Mouse (Mus musculus): Measurements from ENCODE around the gene Snrk.
"Not testable (repeated sequence)": the region's sequence is repeated elsewhere in the genome, so short reads cannot be mapped to it uniquely, and the experiment has no call there.

Gene Snrk

DNA sequence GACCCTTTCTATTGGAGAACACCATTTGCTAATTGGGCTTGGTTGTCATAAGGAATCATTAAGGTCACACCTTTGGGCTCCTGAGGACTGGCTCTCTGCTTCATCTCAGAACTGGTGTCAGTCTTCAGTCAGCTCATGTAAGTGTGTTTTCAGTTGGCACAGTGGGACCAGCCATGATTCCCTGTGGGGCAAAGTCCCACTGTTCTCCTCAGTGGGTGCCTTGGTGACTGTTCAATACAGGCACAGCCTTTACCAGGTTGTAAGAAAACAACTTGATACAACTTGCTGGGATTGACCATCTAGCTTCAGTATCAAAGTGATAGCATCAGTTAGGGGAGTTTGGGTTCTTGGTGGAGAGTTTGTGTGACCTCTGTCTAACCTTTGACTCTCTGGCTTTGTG lies 28.6 kb downstream of the Snrk start:
- no peak for DNase-seq

DNA sequence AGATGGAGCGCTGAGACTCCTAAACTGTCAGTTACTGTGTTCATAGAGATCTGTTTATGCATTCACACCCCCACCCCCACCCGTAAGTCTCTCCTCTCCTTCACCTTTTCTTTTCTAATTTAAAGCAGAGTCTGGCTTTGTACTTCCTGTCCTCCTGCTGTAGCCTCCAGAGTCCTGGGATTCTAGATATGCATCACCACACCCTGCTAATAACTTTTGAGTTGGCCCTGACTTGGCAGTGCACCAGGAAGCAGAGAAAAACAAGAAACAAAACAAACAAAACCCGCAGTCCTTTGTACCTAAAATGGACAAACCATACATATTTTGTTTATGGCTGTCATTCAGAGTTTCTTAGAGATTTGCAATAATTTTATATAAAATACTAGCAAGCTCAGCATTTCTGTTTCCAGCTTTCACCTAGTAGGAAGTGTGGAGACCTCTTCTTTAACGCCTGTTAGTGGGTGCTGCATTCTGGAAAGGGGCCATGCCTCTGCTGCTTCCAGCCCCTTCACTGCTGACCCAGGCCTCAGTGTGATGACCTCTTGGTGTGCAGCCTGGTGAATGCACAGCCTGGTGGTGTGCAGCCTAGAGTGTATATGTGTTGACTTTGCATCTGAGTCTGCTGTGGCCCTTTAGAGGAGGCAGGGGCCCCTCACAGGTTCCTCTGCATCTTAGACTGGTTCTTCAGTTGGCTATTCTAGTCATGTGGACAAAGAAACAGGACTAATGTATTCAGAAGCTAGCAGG lies 29.2 kb downstream of the Snrk start:
- no peak for DNase-seq

DNA sequence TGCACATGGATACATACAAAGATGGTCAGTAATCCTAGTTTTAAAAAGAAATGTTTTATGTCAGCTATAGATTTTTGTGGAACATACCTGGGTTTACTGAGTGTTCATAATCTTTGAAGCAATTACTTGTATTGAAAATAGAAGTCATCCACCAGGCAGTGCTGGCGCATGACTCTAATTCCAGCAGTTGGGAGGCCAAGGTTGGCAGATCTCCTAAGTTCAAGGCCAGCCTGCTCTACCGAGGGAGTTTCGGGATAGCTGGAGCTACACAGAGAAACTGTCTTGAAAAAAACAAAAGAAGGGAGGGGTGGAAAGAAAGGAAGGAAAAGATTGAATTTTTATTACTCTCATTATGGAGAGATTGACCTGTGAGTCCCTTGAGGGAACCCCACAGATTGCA lies 31.3 kb downstream of the Snrk start:
- DNase-seq, result no peak

DNA sequence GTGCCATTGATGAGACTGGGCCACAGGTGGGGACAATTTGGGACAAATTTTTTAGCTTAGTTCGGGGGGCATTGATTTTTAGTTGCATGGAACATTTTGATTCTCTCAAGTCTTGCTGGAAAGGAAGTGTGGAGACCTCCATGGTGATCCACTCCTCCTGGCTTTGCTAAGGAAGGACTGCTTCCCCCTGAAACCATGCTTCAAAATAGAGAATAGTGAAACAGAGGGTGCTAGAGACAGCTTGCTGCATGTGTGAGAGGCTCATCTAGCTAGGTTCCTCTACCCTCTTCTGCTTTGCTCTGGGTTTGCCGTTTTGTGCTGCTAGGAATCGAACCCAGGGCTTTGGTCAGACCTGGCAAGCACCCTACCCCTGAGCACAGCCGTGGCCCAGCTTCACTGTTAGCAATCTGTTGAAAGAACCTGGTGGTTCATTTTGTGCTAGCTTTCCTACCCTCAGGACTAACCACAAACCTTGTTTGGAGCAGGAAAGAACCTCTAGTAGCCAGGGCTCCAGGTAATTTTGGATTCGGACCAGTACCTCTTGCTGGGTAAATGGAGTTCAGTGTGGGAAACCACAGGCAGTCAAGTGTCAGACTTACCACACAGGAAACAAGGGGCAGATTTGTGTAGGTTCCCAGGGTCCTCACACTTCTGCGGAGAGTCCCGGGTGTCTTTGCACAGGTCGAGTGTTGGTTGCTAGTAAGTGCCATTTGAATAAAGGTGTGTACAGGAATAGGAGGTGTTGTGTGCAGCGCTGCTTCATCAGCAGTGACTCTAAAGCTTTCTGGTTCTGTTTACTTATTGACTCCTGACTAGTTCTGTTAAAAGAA lies 33.1 kb downstream of the Snrk start:
- DNase-seq, result peak in 1 of 2 experiments; percentile 9

DNA sequence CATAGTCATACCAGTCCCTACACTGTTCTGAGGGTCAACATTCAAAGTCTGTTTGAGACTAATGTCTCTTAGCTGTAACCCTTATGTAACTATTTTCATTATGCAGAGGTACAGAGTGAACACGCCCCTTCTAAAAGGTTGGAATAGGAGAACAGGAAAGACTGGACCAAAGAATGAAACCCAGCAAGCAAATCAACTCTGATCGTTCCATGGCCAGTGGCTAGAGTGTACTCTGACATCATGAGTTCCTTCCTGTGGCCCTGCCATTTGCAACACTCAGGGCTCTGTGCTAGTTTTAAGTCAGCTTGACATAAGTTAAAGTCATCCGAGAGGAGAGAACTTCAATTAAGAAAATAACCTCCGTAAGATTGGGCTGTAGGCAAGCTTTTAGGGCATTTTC lies 35.0 kb downstream of the Snrk start:
- DNase-seq, result no peak

DNA sequence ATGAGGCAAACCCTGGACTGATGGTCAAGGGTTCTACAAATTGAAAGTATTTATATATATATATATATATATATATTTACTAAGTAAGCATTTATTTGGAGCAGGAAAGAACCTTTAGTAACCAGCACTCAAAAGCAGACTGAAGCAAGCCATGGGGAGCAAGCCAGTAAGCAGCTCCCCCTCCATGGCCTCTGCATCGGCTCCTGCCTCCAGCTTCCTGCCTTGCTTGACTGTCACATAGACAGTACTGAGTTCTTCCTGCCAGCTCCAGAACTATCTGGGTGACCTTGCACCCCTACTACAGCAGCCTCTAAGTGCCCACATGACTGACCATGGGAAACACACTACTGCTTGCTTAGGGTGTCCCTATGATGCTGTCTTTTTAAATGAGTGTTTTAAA lies 35.4 kb downstream of the Snrk start:
- no peak for DNase-seq

DNA sequence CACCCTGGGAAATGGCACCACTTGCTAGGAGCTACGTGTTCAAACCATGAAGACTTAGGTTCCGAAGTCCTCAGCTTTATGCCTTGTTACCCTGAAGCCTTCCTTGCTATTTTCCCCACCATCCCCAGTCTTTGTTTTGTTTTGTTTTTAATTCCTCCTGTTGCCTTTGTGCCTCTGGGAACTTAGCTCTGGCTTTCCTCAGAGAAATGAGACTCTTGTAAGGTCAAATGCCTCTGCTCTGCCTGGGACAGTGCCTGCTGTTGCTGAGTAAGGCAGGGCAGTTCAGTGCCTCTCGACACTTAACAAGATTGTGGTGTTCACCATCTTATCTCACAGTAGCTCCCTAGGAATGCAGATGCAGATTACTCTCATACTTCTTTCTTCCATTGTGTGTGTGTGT lies 36.4 kb downstream of the Snrk start:
- no peak for DNase-seq

DNA sequence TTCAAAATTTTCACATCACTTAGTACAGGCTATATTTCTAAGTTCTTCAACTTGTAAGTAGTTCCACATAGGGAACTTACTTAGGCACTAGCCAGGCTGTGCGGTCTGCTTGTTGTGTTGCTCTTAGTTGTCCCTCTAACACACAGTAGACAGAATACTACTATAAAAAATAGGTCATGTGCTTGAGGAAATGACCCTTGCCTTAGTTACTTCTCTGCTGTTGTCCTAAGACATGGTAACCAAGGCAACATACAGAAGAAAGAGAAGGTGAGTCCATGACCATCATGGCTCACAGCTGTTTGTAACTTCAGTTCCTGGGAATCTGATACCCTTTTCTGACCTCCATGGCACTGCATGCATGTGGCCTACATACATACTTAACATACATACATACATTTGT lies 38.1 kb downstream of the Snrk start:
- DNase-seq, result no peak

DNA sequence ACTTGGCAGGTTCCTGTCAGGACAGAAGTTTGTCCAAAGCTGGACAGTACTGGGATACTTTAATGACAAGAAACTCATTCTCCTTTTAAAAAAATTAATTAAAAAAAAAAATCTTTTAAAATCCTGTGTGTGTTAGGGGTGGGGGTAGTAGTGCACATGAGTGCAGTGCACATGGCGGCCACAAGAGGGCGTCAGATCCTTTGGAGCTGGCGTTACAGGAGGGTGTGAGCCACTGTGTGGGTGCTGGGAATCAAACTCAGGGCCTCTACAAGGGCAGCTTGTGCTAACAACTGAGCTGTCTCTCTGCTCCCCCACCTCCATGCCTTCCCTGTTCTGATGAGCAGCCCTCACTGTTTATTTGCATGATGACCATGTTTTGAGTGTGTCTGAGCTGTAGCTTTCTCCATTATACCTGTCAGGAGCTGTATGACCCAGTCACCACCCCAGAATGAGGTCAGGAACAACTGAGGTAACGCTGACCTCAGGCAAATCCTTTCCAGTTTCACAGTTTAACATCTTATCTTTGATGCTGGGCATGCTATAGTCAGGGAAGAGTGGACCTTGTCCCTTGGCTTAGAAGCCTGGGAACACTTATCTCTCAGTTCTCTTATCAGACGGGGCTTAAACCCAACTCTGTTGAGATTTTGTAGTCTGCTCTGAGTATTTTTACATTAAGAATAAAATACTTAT lies 39.5 kb downstream of the Snrk start:
- peak; percentile 29 to 40 for DNase-seq

DNA sequence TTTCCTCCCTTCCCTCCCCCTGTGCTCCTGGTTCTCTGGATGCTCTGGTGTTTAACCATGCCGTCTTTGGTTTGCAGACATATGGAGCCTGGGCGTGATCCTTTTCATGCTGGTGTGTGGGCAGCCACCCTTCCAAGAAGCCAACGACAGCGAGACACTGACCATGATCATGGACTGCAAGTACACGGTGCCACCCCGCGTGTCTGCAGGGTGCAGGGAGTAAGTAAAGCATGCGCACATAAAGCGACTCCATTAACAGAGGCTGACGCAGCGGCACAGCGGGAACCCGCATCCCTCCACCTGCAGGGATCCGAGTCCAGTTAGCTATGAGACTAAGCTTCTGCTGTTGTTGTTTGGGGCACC lies 40.0 kb downstream of the Snrk start:
- no peak for DNase-seq

DNA sequence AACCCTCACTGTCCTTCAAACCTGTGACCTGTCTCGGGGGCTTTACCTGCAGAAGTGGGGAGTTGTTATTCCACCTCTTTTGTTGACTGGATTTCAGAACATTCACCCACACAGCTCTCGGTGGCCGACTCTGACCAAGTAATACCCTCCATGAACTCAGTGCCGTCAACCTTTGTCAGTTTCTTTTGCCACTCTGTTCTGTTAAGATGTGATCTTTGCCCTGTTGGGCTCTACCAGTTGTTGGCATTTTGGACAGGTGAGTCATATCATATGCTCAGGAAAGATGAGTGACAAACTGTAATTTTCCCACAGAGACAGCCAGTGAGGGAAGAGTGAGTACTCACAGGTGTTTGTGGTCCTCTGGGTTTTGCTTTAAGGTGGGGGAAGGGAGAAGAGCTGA lies 47.5 kb downstream of the Snrk start:
- no peak for DNase-seq

DNA sequence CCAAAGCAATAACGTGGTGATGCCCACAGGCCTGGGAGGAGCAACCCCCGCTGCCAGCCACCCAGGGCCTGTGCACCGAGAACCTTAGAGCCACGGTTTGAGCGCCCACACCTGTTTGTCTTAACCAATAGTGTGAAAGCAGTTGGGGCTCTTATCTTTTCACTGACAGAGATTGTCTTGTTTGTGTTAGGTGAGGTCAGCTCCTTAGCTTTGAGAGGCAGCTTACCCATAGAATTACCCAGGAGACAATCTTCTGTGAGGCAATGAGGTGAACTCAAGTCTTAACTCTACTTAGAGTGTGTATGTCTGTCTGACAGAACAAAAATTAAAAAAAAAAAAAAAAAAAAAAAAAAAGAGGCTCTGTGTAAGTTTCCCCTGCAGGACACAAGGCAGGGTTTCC lies 50.7 kb downstream of the Snrk start:
- not testable (repeated sequence) for DNase-seq

DNA sequence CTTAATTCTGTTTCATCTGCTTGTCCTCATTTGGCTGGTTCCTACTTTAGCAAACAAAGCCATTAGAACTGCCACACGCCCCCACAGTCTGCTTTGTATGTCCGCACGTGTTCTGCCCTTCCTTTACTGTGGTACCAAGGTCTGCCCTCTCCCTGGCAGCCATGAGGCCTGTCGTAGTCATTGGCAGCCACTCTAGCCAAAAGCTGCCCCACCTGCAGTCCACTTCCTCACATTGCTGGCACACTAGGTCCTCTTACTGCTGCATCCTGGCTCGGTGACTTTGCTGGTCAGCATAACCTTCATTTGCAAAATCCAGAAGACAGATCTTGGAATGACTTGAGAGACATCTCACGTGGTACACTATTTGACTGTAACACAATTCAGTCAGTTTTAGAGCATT lies 52.8 kb downstream of the Snrk start:
- no peak for DNase-seq

DNA sequence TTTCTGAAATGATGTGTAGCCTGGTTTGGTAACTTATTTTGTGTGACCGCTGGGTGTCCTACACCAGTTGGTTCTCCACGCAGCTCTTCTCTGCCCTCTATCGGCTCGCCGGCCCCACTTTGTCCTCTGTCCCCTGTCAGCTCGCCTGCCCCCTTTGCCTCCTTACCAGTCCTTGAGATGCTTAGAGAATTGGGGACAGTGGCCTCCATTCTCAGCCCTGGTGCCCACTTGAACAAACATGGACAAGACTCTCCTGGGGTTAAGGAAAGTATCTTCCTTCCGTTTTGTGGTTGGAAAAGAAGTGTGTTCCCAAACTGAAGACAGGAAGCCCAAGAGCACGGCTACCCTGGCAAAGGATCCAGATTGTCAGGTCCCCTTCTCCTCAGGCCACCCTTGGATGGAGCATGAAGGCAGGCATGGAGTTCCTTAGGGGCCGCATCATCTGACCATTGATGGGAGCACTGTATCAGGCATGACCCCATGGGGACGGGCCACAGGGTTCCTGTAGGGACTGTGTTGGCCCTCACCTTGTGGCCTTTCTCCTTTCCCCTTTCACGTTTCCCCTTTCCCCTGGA lies 55.6 kb downstream of the Snrk start:
- no peak for DNase-seq

DNA sequence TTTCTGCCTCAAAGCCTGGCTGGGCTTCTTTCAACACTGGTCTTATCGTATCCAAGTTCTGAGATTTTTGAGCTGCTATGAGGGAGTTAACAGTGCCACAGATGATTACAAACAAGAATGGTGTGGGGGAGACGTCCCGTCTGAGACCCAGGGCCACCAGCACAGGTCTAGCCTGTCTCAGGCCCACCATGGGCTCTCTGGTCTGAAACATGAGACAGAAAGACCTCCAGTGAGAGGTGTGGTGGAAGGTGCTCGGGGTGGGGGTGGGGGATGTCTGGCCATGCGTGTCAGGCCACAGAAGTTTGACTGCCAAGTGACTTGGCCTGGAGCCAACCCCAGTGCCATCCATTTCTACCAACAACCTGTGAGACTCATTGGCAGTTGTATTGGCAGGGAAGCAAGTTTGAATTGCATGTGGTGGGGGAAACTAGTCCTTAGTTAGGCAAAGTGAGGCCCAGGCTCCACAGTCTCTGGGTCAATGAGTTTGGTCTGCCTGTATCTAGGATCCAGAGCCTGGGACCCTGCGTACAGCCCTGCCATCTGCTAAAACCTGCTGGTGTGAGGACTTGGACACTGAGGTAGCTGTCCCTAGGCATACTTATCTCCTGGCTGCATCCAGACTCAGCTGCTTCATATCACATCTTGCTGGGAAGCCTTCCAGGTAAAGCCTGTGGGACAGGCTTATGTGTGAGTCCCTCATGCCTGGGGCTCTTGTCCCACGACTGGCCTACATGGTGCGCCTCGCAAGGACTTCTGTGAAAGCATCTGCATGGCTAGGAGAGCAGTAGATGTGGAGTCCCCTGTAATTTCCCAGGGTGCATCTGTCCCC lies 56.6 kb downstream of the Snrk start:
- DNase-seq, result no peak

DNA sequence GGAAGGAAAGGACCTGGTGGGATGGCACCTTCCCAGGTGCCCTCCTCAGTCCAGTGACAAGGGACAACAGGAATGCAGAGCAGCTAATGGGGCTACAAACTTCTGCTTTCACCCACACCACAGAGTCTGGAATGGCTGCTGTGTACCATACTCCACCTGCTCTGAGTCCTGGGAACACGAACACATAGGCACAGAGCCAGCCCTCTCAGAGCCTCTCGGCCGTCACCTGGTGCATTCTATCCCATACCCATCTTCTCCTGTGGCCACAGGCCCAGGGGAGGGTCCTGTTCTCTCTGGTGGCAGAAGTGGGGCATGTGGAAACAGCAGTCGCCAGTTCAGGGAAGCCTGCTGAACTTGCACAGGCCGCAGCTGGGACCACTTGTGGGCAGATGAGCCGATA lies 57.7 kb downstream of the Snrk start:
- no peak for DNase-seq

DNA sequence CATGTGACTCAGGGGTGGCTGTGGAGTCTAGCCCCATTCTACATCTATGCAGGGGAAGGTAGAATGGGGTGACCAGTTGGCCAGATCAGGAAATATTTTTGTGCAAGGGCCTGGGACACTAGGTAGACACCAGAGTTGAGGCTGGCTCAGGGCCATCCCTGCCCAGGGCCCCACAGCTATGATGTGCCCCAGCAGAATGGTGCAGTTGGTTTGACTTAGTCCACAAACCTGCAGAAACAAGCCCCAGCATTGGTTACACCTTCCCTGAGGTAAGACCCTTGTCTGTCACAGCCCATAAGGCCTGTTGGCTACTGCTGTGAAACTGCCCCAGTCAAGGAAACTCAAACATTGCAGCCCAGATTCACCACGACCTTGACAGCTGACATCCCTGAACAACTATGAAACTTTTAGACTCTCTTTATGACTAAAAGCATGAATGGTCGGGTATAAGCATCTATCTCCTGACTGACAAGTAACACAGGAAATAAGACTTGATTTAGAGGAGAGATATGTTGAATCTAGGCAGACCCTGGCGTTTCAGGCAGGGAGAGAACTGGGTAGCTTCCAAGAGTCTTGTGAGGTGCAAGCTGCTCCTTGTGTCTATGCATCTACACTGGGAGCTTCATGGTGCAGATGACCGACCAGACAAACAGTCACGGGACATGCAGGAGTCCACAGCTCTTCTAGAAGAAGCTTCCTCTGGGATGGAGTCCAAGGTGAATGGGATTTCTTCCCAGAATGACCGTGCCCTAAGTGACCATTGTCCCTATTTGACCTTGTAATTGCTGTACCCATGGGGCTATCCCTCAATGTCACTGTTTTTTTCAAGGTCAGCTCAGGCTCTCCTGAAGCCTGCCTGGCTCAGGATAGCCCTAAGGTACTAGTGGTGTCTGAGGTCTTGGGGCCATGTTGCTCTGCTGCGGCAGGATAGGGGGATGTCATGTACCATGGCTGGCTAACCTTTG lies 60.5 kb downstream of the Snrk start:
- no peak for DNase-seq

DNA sequence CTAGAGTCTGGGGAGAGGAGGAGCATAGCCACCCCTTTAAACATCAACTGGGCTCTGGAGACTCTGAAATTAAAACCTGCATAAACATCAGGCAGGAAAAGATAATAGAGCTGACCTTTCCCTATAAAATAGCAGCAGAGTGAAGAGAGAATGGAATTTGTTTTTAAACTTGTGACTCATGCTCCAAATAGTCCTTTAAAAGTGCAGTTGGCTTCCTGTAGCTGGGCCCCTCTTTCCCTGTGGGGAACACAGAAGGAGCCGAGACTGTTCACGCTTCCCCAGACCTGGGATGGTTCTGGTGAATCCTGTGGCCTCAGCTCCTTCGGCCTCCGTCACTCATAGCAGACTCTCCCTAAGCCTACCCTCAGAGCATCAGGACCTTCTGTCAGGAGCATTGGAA lies 61.4 kb downstream of the Snrk start:
- no peak for DNase-seq

DNA sequence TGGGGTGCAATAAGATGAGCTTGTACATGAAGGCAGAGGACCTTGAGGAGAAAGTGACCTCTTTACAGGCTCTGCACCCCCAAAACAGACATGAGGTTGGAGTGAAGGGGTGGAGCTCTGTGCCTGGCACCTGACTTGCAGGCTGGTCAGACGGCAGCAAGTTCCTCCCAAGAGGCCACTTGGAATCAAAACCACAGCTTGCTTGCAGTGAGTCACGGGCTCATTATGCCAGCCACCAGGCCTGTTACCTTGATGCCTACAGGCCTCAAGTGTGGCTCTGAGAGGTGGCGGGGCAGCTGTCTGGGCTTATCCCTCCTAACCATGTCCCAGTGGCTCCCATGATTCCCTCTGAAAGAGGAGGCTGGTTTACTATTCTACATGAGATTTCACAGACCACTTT lies 63.0 kb downstream of the Snrk start:
- no peak for DNase-seq

DNA sequence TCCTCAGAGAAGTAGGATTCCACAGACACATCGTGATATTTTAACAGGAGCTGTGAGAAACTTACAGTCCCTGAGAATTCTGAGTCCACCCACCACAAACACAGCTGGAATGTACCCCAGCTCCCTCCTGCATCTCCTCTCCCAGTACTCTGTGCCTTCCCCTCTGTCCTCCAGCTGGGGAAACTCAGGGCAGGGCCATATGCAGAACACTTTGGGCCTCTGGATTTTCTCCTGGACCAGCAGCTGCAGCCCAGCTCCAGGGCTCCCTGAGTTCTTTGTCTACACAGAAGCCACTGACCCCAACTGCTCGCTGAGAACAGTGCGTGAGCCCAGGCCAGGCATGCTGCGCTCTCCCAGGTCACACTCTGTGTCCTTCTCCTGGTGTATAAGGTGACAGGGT lies 66.0 kb downstream of the Snrk start:
- DNase-seq, result no peak

DNA sequence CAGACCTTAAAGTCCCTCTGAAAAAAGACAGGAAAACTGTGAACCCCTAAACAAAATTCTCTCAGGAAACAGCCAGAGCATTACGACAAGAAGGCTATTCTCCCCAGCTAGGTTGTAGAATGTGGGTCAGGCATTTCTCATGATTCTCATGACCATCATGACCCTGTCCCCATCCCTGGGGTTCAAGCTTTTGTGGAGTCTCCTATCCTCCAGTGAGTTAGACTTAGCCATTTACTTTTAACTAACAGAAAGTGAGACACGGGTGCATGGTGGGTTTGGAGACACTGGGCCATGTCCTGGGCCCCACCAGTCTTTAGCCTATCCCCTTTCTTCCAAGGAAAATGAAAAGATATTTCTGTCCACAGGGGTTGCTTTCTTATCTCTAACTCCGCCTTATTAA lies 67.3 kb downstream of the Snrk start:
- no peak for DNase-seq

DNA sequence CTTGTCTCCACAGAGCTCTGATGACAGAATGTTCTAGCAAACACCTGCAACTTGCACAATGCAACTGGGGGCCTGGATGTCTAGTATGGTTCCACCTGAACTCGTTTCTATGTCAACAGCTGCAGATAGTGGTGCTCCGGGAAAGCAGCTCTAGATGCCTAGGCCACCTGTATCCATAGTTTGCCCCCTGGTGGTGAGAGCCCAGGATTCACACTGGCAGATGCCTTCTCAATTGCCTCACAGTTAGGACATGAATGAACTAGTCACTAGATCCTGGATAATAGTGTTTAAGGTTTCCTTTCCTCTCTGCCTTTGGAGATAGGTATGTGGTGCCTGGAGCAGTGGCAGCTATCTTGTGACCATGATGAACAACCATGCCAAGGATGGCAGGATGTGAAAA lies 68.0 kb downstream of the Snrk start:
- DNase-seq, result peak; percentile 79 to 82

Measured in B cell, adult 2 months (primary cell).